Comparison of ENCODE assay signal across 10 mouse cellular contexts in genomic region chr10:127381743-127382134, GRCm38 (mm10). TPM values are rescaled to one million over a fixed set of nuclear protein-coding genes. Genes with fewer than 3 reads are reported as not detected.
A peak's percentile ranks its signal among the peaks of the same experiment; 100 is the strongest.
DNase-seq lines count a peak whose midpoint lies in the region; ATAC-seq lines count a peak whose summit lies in the region.
"Had no signal": no experiment of that assay in that cellular context is flagged by ENCODE, and none has a peak within 500 bp of the region (broad histone marks: within the 10 kb centered on the region; RNA-seq: fewer than 3 reads in every experiment).

No protein-coding gene starts in this region.

- no peak overlapping the region; the same call in 1 of the 2 replicates for H3K27ac ChIP-seq in forebrain, embryonic 13.5 days
- peak overlapping the region; percentile 86 for H3K27ac ChIP-seq in liver, embryonic 11.5 days (ENCODE audit: low read depth, low read length)

- H3K4me3 ChIP-seq in forebrain, embryonic 13.5 days = peak overlapping the region; percentile 73
- peak overlapping the region; percentile 66 for H3K4me3 ChIP-seq in liver, embryonic 11.5 days (ENCODE audit: low read depth, low read length)

- no peaks in the 10 kb centered on the region for H3K36me3 ChIP-seq in forebrain, embryonic 13.5 days (ENCODE audit: poor library complexity, severe bottlenecking)
- H3K36me3 ChIP-seq in liver, embryonic 11.5 days (ENCODE audit: control insufficient read depth, insufficient read depth, low read length) = no peaks in the 10 kb centered on the region

- H3K4me2 ChIP-seq in forebrain, embryonic 13.5 days = peak overlapping the region; percentile 74
- H3K4me2 ChIP-seq in liver, embryonic 11.5 days = peak overlapping the region; percentile 73

- peak overlapping the region; percentile 81 for H3K9ac ChIP-seq in forebrain, embryonic 13.5 days
- peak overlapping the region; percentile 79; the same call in 1 of the 2 replicates for H3K9ac ChIP-seq in liver, embryonic 11.5 days (ENCODE audit: low read depth, low read length)

- no peaks in the 10 kb centered on the region for H3K27me3 ChIP-seq in forebrain, embryonic 13.5 days
- no peaks in the 10 kb centered on the region for H3K27me3 ChIP-seq in liver, embryonic 11.5 days (replicated peaks; ENCODE audit: control insufficient read depth, insufficient read depth, low read length)

- DNase-seq in embryo, embryonic 10.5 days (ENCODE audit: low spot score) = peak; percentile 13
- DNase-seq in embryo, embryonic 10 days (ENCODE audit: low spot score) = no peak
- DNase-seq in 416B (ENCODE audit: low read depth) = peak; percentile 10
- no peak for DNase-seq in liver, embryonic 11.5 days (ENCODE audit: low spot score)
- no peak for DNase-seq in frontal cortex, adult 2 months (ENCODE audit: extremely low spot score in 1 of 2, low spot score in 1 of 2)
- DNase-seq in adrenal gland, postnatal 25 days = no peak
- DNase-seq in gastrocnemius, postnatal 25 days = no peak
- DNase-seq: embryo, embryonic 11 days had no signal

- 58% methylated on average over 2 of the region's 2 CpGs for WGBS in forebrain, embryonic 13.5 days
- WGBS in liver, embryonic 11.5 days = 63% methylated on average over 2 of the region's 2 CpGs

- peaks cover 28% of the 10 kb centered on the region for H3K4me1 ChIP-seq in forebrain, embryonic 13.5 days
- no peaks in the 10 kb centered on the region; the same call in 1 of the 2 replicates for H3K4me1 ChIP-seq in liver, embryonic 11.5 days (replicated peaks; ENCODE audit: control insufficient read depth, insufficient read depth, low read length)

- ATAC-seq in forebrain, embryonic 13.5 days = no peak
- no peak for ATAC-seq in liver, embryonic 11.5 days (replicated peaks; ENCODE audit: low FRiP score)

- no peaks in the 10 kb centered on the region for H3K9me3 ChIP-seq in forebrain, embryonic 13.5 days (replicated peaks)
- H3K9me3 ChIP-seq in liver, embryonic 11.5 days (ENCODE audit: control insufficient read depth, low read length) = no peaks in the 10 kb centered on the region

RNA-seq across cellular contexts. Expression of gene R3hdm2, which starts 1.6 kb away (rescaled TPM):
- 35.7 and 39.3 TPM in 2 replicates for polyA plus RNA-seq in forebrain, embryonic 13.5 days (2015; fragmentation: Nextera tagmentation; extraction: Ambion mirVana)
- 25.4 and 33.8 TPM in 2 replicates for polyA plus RNA-seq in liver, embryonic 11.5 days (2014; fragmentation: Nextera tagmentation; extraction: Ambion mirVana)
- polyA plus RNA-seq in frontal cortex, adult 2 months (2012; rRNA removed) = 179 and 210 TPM in 2 replicates
- 122 and 149 TPM in 2 replicates for total RNA-seq in adrenal gland, postnatal 25 days (2021)
- 100 to 1,000 TPM in 1 of 2 experiments, 10 to 100 TPM in 1; 97.8 to 120 TPM for total RNA-seq in gastrocnemius, postnatal 25 days (2021)

RNA-seq across cellular contexts. Expression of gene Inhbc, which starts 11.5 kb away (rescaled TPM):
- polyA plus RNA-seq in forebrain, embryonic 13.5 days (2015; fragmentation: Nextera tagmentation; extraction: Ambion mirVana) = not detected in 2 replicates
- 1.1 and 1.4 TPM in 2 replicates for polyA plus RNA-seq in liver, embryonic 11.5 days (2014; fragmentation: Nextera tagmentation; extraction: Ambion mirVana)
- not detected in 2 replicates for polyA plus RNA-seq in frontal cortex, adult 2 months (2012; rRNA removed)
- total RNA-seq in adrenal gland, postnatal 25 days (2021) = 0.67 TPM in 1 of 2 replicates, not detected in the other
- not detected for total RNA-seq in gastrocnemius, postnatal 25 days (2021)
- total RNA-seq: monocyte, adult 5-6 weeks had no signal

RNA-seq across cellular contexts. Expression of gene Inhbe, which starts 27.5 kb away (rescaled TPM):
- 0.03 and 0.06 TPM in 2 replicates for polyA plus RNA-seq in forebrain, embryonic 13.5 days (2015; fragmentation: Nextera tagmentation; extraction: Ambion mirVana)
- 0.04 and 0.09 TPM in 2 replicates for polyA plus RNA-seq in liver, embryonic 11.5 days (2014; fragmentation: Nextera tagmentation; extraction: Ambion mirVana)
- polyA plus RNA-seq in frontal cortex, adult 2 months (2012; rRNA removed) = 0.10 and 0.13 TPM in 2 replicates
- not detected in 2 replicates for total RNA-seq in adrenal gland, postnatal 25 days (2021)
- total RNA-seq in gastrocnemius, postnatal 25 days (2021) = not detected
- total RNA-seq: monocyte, adult 5-6 weeks had no signal

RNA-seq across cellular contexts. Expression of gene Gli1, which starts 40.0 kb away (rescaled TPM):
- 1.1 and 2.1 TPM in 2 replicates for polyA plus RNA-seq in forebrain, embryonic 13.5 days (2015; fragmentation: Nextera tagmentation; extraction: Ambion mirVana)
- polyA plus RNA-seq in liver, embryonic 11.5 days (2014; fragmentation: Nextera tagmentation; extraction: Ambion mirVana) = 2.1 and 2.2 TPM in 2 replicates
- polyA plus RNA-seq in frontal cortex, adult 2 months (2012; rRNA removed) = 2.0 and 3.2 TPM in 2 replicates
- 2.6 and 4.8 TPM in 2 replicates for total RNA-seq in adrenal gland, postnatal 25 days (2021)
- total RNA-seq in gastrocnemius, postnatal 25 days (2021) = 1 to 10 TPM in 1 of 2 experiments, under 1 TPM in 1; 0.74 to 1.5 TPM
- total RNA-seq: monocyte, adult 5-6 weeks had no signal

RNA-seq across cellular contexts. Expression of gene Arhgap9, which starts 60.0 kb away (rescaled TPM):
- polyA plus RNA-seq in forebrain, embryonic 13.5 days (2015; fragmentation: Nextera tagmentation; extraction: Ambion mirVana) = 0.39 and 0.72 TPM in 2 replicates
- 22.0 and 24.4 TPM in 2 replicates for polyA plus RNA-seq in liver, embryonic 11.5 days (2014; fragmentation: Nextera tagmentation; extraction: Ambion mirVana)
- polyA plus RNA-seq in frontal cortex, adult 2 months (2012; rRNA removed) = 1.1 and 1.3 TPM in 2 replicates
- 1.1 and 1.6 TPM in 2 replicates for total RNA-seq in adrenal gland, postnatal 25 days (2021)
- 1 to 10 TPM; 1.4 to 1.7 TPM for total RNA-seq in gastrocnemius, postnatal 25 days (2021)

Comparison
In these comparisons a context has a peak if more than half of its experiments do, and no peak if none do; other contexts are left out.
1. DNase-seq: peak in embryo, embryonic 10.5 days (single experiment) and 416B (single experiment); none in embryo, embryonic 10 days (single experiment), liver, embryonic 11.5 days (single experiment), frontal cortex, adult 2 months (0 of 2), adrenal gland, postnatal 25 days (single experiment) and gastrocnemius, postnatal 25 days (single experiment).